11 mouse cellular contexts compared by ENCODE assay signal in the genomic region with DNA sequence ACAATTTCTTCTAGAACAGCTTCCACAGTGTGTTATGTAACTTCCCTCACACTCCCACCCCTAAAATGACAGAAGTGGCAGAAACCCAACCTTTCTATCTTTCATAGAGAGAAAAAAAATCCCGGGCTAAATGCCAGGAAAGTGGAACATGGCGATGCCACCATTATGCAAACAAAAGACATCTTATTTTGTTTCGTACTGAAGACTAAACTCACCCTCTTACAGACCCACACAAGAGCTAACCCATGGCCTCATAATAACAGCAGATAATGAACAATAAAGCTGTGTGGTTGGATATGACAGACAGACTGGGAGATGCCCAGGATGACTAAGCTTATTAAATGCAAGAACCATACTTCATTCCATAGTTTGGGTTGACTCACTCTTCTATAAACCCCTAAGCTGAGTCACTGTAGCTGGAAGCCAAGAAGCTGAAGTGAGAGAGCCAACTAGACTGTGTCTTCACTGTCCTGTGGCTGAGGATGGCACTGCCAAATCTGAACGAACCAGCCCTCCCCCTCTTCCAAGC.
DNase-seq lines count a peak whose midpoint lies in the region; ATAC-seq and TF ChIP-seq lines count a peak whose summit lies in the region.
"Had no signal": no experiment of that assay in that cellular context is flagged by ENCODE, and none has a peak within 500 bp of the region (broad histone marks: within the 10 kb centered on the region; RNA-seq: fewer than 3 reads in every experiment).

No protein-coding gene starts in this region.

- no peak for ATAC-seq in forebrain, embryonic 14.5 days
- ATAC-seq in forebrain, embryonic 15.5 days (replicated peaks), result no peak; the same call in 1 of the 2 replicates
- ATAC-seq: midbrain, embryonic 13.5 days had no signal

- DNase-seq in forebrain, embryonic 14.5 days (ENCODE audit: low spot score), result peak; percentile 52
- peak; percentile 24 for DNase-seq in urinary bladder, postnatal 14 days (ENCODE audit: low spot score)
- DNase-seq in urinary bladder, postnatal 4 days (ENCODE audit: low spot score in 2 of 2), result no peak
- DNase-seq in left cerebral cortex, adult 2 months (ENCODE audit: extremely low spot score in 1 of 2, low spot score in 2 of 2), result peak; percentile 33 to 46
- DNase-seq in kidney, adult 18-20 months, result no peak
- DNase-seq in gastrocnemius, postnatal 10 days, result no peak
- DNase-seq in kidney, postnatal 36 days, result no peak
- DNase-seq: heart, postnatal 4 days had no signal

- intact Hi-C loops in left cerebral cortex, adult 2 months (cut with DNase I), result loop anchor here (1.0 to 5.0 kb wide), 6 partner anchors 27 to 240 kb away; no protein-coding TSS in a partner anchor

- no peak overlapping the region for H3K4me3 ChIP-seq in forebrain, embryonic 14.5 days (ENCODE audit: low read depth, low read length)
- no peak overlapping the region for H3K4me3 ChIP-seq in forebrain, embryonic 15.5 days
- H3K4me3 ChIP-seq in left cerebral cortex, adult 2 months, result no peak overlapping the region
- H3K4me3 ChIP-seq: limb, embryonic 13.5 days; midbrain, embryonic 13.5 days had no signal

- no peaks in the 10 kb centered on the region for H3K9me3 ChIP-seq in forebrain, embryonic 14.5 days (replicated peaks; ENCODE audit: control insufficient read depth, low read length)
- no peaks in the 10 kb centered on the region for H3K9me3 ChIP-seq in forebrain, embryonic 15.5 days
- H3K9me3 ChIP-seq: limb, embryonic 13.5 days; midbrain, embryonic 13.5 days had no signal

- no peak overlapping the region for H3K4me2 ChIP-seq in forebrain, embryonic 14.5 days (ENCODE audit: low read length)
- no peak overlapping the region for H3K4me2 ChIP-seq in forebrain, embryonic 15.5 days (replicated peaks)
- H3K4me2 ChIP-seq: limb, embryonic 13.5 days; midbrain, embryonic 13.5 days had no signal

- no peak overlapping the region for H3K9ac ChIP-seq in forebrain, embryonic 14.5 days (ENCODE audit: low read length)
- H3K9ac ChIP-seq in forebrain, embryonic 15.5 days (replicated peaks), result no peak overlapping the region
- H3K9ac ChIP-seq: limb, embryonic 13.5 days; midbrain, embryonic 13.5 days had no signal

- no peak overlapping the region for H3K27ac ChIP-seq in forebrain, embryonic 14.5 days (ENCODE audit: low read depth, low read length)
- H3K27ac ChIP-seq in forebrain, embryonic 15.5 days (replicated peaks), result no peak overlapping the region
- H3K27ac ChIP-seq in left cerebral cortex, adult 2 months, result peak overlapping the region; percentile 89
- H3K27ac ChIP-seq: limb, embryonic 13.5 days; midbrain, embryonic 13.5 days had no signal

- no peaks in the 10 kb centered on the region for H3K27me3 ChIP-seq in forebrain, embryonic 14.5 days (replicated peaks; ENCODE audit: control insufficient read depth, insufficient read depth, low read length)
- no peaks in the 10 kb centered on the region for H3K27me3 ChIP-seq in forebrain, embryonic 15.5 days
- H3K27me3 ChIP-seq: limb, embryonic 13.5 days; midbrain, embryonic 13.5 days had no signal

- H3K36me3 ChIP-seq in forebrain, embryonic 14.5 days (ENCODE audit: control insufficient read depth, insufficient read depth, low read length), result no peaks in the 10 kb centered on the region
- H3K36me3 ChIP-seq in forebrain, embryonic 15.5 days, result no peaks in the 10 kb centered on the region
- H3K36me3 ChIP-seq: limb, embryonic 13.5 days; midbrain, embryonic 13.5 days had no signal

- no peaks in the 10 kb centered on the region for H3K4me1 ChIP-seq in forebrain, embryonic 14.5 days (ENCODE audit: control insufficient read depth, insufficient read depth, low read length)
- 0 out of 2 replicates have a peak, but pooled peaks cover 15% of the 10 kb centered on the region for H3K4me1 ChIP-seq in forebrain, embryonic 15.5 days
- H3K4me1 ChIP-seq: limb, embryonic 13.5 days; midbrain, embryonic 13.5 days had no signal

- no peak for TF ChIP-seq CTCF in left cerebral cortex, adult 2 months (IDR thresholded peaks at IDR 0.05)

- WGBS in forebrain, embryonic 14.5 days, result 73% methylated on average over 4 of the region's 4 CpGs
- WGBS in forebrain, embryonic 15.5 days, result 60% methylated on average over 4 of the region's 4 CpGs

Comparison
In these comparisons a context has a peak if more than half of its experiments do, and no peak if none do; other contexts are left out.
1. DNase-seq: peak in forebrain, embryonic 14.5 days (single experiment), urinary bladder, postnatal 14 days (single experiment) and left cerebral cortex, adult 2 months (2 of 2); none in urinary bladder, postnatal 4 days (0 of 2), kidney, adult 18-20 months (single experiment), gastrocnemius, postnatal 10 days (single experiment) and kidney, postnatal 36 days (0 of 2).